Mouse (Mus musculus) embryo, embryonic 11.5 days (tissue): ENCODE measurements at regions not wholly inside any gene's neighbourhood (a gene's known extent, or its start where the extent isn't known, plus 50 kb on each side); places are given as distances from the start of the nearest gene placed in this dataset.

Experiments
- DNase-seq: peaks from one replicate; pipeline ENCODE4 v3.0.0-alpha.2; 2012; ENCODE audit warnings: low read depth, low spot score

GRCm38 (mm10) chr2:131801212-131801611 is 58.3 kb downstream of the Erv3 start:
- no peak for DNase-seq

- no peak for DNase-seq
Observed at GRCm38 (mm10) chr2:131800126-131800894, 59.2 kb downstream of the Erv3 start.

DNA sequence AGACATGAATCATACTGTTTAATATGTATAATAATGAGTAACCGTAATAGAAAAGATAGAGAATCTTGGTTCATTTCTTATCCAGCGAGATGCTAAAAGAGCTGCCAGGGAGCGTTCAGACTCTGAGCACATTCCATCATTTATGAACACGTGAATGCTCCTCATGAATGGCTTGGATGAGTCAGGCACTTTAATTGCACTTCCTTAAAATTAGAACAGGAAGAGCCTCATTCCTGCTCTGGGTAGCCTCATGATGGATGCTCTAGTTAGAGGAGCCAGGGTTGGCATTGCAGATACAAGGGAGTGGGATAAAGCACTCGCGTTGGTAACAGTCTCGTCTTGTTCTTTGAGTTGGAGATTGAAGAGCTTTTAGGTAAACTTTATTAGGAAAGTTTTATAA is 60.1 kb downstream of the Erv3 start:
- no peak for DNase-seq

DNA sequence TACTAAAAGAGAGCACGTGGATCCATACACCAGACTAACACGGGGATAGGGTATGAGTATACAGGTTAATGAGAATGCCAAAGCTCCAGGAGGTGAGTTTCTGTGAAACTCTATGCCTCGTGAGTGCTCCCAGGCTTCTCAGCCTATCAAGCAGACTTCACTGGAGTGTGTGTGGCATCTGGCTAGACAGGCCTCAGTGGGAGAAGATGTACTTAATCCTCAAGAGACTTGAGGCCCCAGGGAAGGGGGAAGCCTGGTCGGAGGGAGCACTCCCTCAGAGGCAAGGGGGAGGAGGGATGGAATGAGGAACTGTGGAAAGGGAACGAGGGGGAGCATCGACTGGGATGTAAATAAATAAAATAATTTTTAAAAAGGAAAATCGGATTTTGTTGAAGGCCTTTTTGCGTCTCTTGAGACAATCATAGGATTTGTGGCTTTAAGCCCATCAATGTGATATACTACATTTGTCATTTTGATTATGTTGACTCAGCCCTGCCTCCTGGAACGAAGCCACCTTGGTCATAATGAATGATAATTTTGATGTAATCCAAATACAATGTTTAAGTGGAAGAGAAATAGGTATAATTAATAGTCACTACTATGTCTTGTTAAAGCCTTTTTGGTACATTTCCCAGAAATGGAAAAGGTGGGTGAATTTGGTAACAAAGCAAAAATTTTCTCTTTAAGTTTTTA is 62.4 kb downstream of the Erv3 start:
- DNase-seq, result no peak

DNA sequence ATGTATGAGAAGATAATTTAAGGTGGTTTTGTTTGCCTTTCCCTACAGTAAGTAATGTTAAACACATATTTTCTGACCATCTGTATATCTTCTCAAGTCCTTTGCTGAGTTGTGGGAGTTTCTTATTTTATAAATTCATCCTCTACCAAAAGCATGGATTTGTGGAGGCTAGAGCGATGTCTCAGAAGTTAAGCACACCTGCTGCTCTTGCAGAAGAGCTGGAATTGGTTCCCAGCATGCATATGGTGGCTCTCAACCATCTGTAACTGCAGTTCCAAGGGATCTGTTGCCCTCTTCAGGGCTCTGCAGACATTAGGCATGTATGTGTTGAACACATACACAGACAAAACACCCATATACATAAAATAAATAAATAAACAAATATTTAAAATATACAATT is 84.2 kb downstream of the Erv3 start:
- no peak for DNase-seq

DNA sequence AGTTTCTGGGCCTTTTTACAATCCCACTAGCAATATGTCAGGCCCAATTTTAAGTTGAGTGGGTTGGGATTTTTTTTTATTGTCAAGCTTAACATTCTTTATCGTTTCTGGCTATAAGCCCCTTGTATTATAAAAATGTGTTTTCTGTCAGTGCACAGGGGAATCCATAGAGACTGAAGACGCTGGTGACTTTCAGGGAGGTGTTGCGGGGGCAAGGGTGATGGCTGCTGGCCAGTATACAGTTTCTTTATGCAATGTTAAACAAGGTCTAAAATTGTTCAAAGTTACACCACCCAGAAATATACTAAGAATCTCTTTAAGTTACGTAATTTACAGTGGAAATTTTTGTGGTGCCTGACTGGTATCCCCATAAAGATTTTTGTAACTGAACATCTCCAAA is 85.9 kb downstream of the Erv3 start:
- no peak for DNase-seq

GRCm38 (mm10) chr2:131772163-131772562 is 87.4 kb downstream of the Erv3 start:
- DNase-seq, result no peak

GRCm38 (mm10) chr2:131770852-131771251 is 88.7 kb downstream of the Erv3 start:
- DNase-seq, result peak; percentile 26

GRCm38 (mm10) chr2:131769656-131770210 is 89.8 kb downstream of the Erv3 start:
- no peak for DNase-seq

DNA sequence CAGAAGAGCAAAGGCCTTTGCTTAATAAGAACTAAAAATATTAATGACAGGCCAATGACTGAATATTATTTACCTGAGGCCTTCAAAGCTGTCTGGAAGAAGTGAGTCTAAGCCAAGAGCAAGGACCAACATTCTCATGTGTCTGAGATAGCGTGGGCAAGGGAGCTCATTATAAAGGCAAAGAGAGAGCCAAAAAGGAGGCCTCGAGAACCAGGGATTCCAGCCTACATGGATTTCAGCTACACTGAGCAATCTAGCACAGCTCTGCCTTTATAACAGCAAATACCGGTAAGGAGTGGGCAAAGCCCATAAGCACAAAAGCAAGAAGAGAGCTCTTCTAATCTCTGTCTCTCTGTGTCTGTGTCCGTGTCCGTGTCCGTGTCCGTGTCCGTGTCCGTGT is 93.0 kb downstream of the Erv3 start:
- DNase-seq, result no peak

DNA sequence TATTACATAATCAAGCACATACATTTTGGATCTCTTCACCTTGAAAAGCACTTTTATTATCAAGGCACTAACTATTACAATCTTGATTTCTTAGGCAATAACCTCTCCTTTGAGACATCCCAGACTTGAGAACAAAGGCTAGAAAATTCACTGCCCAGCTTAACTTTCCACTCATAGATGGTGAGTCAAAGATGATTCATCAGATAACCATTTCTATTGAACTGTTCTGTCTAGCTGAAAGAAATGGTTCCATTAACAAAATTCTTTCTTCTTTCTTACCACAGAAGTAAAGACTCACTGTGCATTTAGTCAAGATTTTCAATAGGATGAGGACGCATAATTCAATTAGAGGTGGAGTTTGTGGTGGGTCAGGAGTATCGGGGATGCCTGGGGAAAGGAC is 98.0 kb downstream of the Erv3 start:
- no peak for DNase-seq

GRCm38 (mm10) chr2:131757183-131757903 is 102.2 kb downstream of the Erv3 start:
- DNase-seq, result no peak

DNA sequence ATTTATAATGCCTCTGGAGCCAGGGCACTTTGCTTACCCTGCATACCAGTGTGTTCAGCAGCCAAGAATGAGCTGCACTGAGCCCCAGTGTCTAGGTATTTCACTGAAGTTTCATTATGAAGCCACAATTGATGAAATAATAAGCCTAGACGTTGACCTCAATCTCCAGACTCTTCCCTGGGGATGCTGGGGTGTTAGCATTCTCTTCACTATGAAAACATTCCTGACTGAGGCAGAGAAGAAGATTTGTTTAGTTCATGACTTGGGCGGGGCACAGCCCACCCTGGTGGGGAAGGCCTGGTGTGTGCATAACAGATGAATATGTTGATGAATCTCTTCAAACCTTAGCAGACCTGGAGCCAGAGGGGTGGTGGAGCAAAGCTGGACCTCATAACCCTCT is 104.4 kb downstream of the Erv3 start:
- DNase-seq, result no peak

- DNase-seq, result no peak
Observed at GRCm38 (mm10) chr2:131753436-131753835, 106.1 kb downstream of the Erv3 start.

- DNase-seq, result no peak
Observed at GRCm38 (mm10) chr2:131750679-131751078, 108.9 kb downstream of the Erv3 start.

GRCm38 (mm10) chr2:131750206-131750605 is 109.3 kb downstream of the Erv3 start:
- DNase-seq, result no peak

- DNase-seq, result no peak
Observed at GRCm38 (mm10) chr2:131749746-131750145, 109.8 kb downstream of the Erv3 start.

DNA sequence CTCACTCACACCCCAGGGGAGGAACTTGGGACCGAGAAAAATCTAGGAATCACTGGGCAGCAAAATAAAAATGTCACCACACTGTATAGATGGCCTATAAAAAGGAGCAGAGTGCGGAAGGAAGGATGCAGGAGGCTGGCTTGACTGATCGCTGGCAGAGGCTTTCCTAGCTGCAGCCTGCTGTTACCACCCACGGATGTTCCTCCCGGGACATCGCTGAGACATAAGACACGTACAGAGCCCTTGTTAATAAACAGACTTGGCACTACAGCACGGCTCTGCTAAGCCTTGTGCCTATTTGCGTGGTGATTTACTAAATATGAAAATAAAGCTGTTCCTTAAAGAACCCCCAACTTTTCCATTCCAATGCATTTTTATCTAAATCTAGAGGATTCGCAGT is 110.8 kb downstream of the Erv3 start:
- no peak for DNase-seq

DNA sequence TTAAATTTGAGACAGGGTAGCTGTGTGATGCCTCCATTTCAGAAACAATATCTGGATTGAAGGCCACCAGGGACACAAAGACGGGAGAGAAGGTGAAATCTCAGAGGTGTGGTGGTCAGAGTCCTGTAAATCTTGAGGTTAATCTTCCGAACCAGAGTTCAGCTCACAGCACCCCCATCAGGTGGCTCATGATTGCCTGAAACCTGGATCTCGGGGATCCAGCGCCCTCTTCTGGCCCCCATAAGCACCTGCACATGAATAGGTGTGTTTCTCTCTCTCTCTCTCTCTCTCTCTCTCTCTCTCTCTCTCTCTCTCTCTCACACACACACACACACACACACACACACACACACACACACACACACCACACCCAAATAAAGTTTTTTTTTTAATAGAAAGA is 111.8 kb downstream of the Erv3 start:
- DNase-seq, result no peak

GRCm38 (mm10) chr2:131745381-131745895 is 114.1 kb downstream of the Erv3 start:
- no peak for DNase-seq

- no peak for DNase-seq
Observed at GRCm38 (mm10) chr2:131744957-131745356, 114.6 kb downstream of the Erv3 start.

DNA sequence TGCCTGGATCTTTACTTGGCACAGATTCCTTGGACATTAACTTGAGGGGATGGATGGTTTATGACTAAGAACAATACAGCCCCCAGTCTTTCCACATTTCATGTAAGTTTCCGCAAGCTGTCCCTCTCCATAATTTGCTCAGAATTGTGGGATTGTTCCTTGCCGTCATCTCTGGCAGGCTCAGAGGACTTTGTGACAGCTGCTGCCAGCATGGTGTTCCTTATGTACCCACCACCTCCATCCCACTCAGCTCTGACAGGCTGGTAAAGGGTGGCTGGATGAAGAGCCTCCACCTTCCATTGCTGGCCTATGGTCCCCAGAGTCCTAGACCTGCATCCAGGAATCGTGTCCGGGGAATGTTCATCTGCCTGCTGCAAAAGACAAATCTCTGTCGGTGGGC is 119.1 kb downstream of the Erv3 start:
- no peak for DNase-seq
